Mouse (Mus musculus): Measurements from ENCODE around the gene Pex19. TPM values are rescaled to one million over a fixed set of nuclear protein-coding genes. Genes with fewer than 3 reads are reported as not detected.

Gene Pex19
- polyA plus RNA-seq, 1 experiment: 1.4 TPM

GRCm38 (mm10) chr1:172128563-172128962, 2.0 kb downstream of the Pex19 start:
- Histone ChIP-seq H3K36me3 (ENCODE audit: control insufficient read depth) (peaks cover 46% of the 10 kb centered on the region), H3K4me3 (replicated peaks) (no peak overlapping the region), H3K27me3 (ENCODE audit: control insufficient read depth) (no peaks in the 10 kb centered on the region), H3K9me3 (ENCODE audit: control insufficient read depth, low read length) (no peaks in the 10 kb centered on the region), H3K4me1 (ENCODE audit: control insufficient read depth) (peaks cover 17% of the 10 kb centered on the region)
- no peak for TF ChIP-seq TAL1 (IDR thresholded peaks at IDR 0.05; ENCODE audit: low read length)

GRCm38 (mm10) chr1:172129108-172129507, 2.6 kb downstream of the Pex19 start:
- H3K9me3 ChIP-seq (ENCODE audit: control insufficient read depth, low read length): no peaks in the 10 kb centered on the region
- no peaks in the 10 kb centered on the region for H3K27me3 ChIP-seq (ENCODE audit: control insufficient read depth)
- peaks cover 49% of the 10 kb centered on the region for H3K36me3 ChIP-seq (ENCODE audit: control insufficient read depth)
- no peak overlapping the region for H3K4me3 ChIP-seq (replicated peaks)
- TF ChIP-seq TAL1 (IDR thresholded peaks at IDR 0.05; ENCODE audit: low read length): no peak
- TF ChIP-seq GATA1 (IDR thresholded peaks at IDR 0.05; ENCODE audit: low read length): no peak
- peaks cover 17% of the 10 kb centered on the region for H3K4me1 ChIP-seq (ENCODE audit: control insufficient read depth)

- TF ChIP-seq TAL1 (IDR thresholded peaks at IDR 0.05; ENCODE audit: low read length) (no peak), GATA1 (IDR thresholded peaks at IDR 0.05; ENCODE audit: low read length) (no peak)
- no peaks in the 10 kb centered on the region for H3K27me3 ChIP-seq (ENCODE audit: control insufficient read depth)
- H3K4me1 ChIP-seq (ENCODE audit: control insufficient read depth): peaks cover 17% of the 10 kb centered on the region
- no peaks in the 10 kb centered on the region for H3K9me3 ChIP-seq (ENCODE audit: control insufficient read depth, low read length)
- peaks cover 56% of the 10 kb centered on the region for H3K36me3 ChIP-seq (ENCODE audit: control insufficient read depth)
- H3K4me3 ChIP-seq (replicated peaks): no peak overlapping the region
These were observed 3.2 kb downstream of the Pex19 start for GRCm38 (mm10) chr1:172129780-172130179.

GRCm38 (mm10) chr1:172132319-172132718, 5.8 kb downstream of the Pex19 start:
- Histone ChIP-seq H3K36me3 (ENCODE audit: control insufficient read depth) (peaks cover 70% of the 10 kb centered on the region), H3K9me3 (ENCODE audit: control insufficient read depth, low read length) (no peaks in the 10 kb centered on the region), H3K4me1 (ENCODE audit: control insufficient read depth) (peaks cover 8% of the 10 kb centered on the region), H3K27me3 (ENCODE audit: control insufficient read depth) (no peaks in the 10 kb centered on the region), H3K4me3 (replicated peaks) (no peak overlapping the region)
- TF ChIP-seq GATA1 (IDR thresholded peaks at IDR 0.05; ENCODE audit: low read length) (no peak), TAL1 (IDR thresholded peaks at IDR 0.05; ENCODE audit: low read length) (no peak)

DNA sequence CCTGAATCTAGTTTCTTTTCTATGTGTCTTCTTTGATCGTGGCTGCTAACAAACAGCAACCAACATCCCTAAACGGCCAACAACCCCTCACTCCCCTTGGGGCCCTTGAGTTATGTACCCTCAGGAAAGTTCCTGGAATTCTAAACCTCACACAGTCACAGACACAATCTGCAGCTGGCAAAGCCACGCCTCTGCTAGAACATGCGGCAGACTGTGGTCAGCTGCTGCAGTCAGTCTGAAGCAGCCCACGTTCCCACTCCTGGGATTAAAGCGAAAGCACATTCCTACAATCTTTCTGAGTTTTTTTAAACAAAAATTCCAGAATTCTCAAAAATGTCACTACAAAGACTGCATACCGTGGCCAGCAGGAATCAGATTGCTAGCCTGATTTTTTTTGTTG, 7.0 kb downstream of the Pex19 start:
- Histone ChIP-seq H3K4me3 (replicated peaks) (no peak overlapping the region), H3K36me3 (ENCODE audit: control insufficient read depth) (peaks cover 68% of the 10 kb centered on the region), H3K4me1 (ENCODE audit: control insufficient read depth) (no peaks in the 10 kb centered on the region; the same call in 1 of the 2 replicates), H3K9me3 (ENCODE audit: control insufficient read depth, low read length) (no peaks in the 10 kb centered on the region), H3K27me3 (ENCODE audit: control insufficient read depth) (no peaks in the 10 kb centered on the region)
- no peak for TF ChIP-seq TAL1 (IDR thresholded peaks at IDR 0.05; ENCODE audit: low read length)
- no peak for TF ChIP-seq GATA1 (IDR thresholded peaks at IDR 0.05; ENCODE audit: low read length)

GRCm38 (mm10) chr1:172134072-172134471, 7.5 kb downstream of the Pex19 start:
- H3K36me3 ChIP-seq (ENCODE audit: control insufficient read depth): peaks cover 62% of the 10 kb centered on the region
- TF ChIP-seq TAL1 (IDR thresholded peaks at IDR 0.05; ENCODE audit: low read length): no peak
- no peak for TF ChIP-seq GATA1 (IDR thresholded peaks at IDR 0.05; ENCODE audit: low read length)
- no peaks in the 10 kb centered on the region for H3K4me1 ChIP-seq (ENCODE audit: control insufficient read depth)
- no peaks in the 10 kb centered on the region for H3K9me3 ChIP-seq (ENCODE audit: control insufficient read depth, low read length)
- H3K4me3 ChIP-seq (replicated peaks): no peak overlapping the region
- H3K27me3 ChIP-seq (ENCODE audit: control insufficient read depth): no peaks in the 10 kb centered on the region

DNA sequence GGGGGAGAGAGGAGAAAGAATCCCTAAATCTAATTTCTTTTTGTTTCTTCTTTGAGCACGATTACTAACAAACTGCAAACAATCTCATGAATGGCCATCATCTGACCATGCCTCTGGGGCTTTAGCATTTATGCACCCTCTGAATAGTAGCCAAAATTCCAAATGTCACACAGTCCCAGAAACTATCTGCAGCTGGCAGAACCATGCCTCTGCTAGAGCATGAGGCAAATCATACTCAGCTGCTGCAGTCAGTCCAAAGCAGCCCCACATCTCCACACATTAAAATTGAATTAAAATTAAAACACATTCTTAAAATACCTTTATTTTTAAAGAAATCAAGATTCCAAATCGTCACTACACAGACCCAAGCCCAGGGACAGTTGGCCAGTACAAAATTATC, 13.6 kb downstream of the Pex19 start:
- peaks cover 3% of the 10 kb centered on the region for H3K4me1 ChIP-seq (ENCODE audit: control insufficient read depth)
- no peaks in the 10 kb centered on the region for H3K27me3 ChIP-seq (ENCODE audit: control insufficient read depth)
- no peak overlapping the region for H3K4me3 ChIP-seq (replicated peaks)
- TF ChIP-seq GATA1 (IDR thresholded peaks at IDR 0.05; ENCODE audit: low read length) (no peak), TAL1 (IDR thresholded peaks at IDR 0.05; ENCODE audit: low read length) (no peak)
- H3K36me3 ChIP-seq (ENCODE audit: control insufficient read depth): peaks cover 10% of the 10 kb centered on the region
- H3K9me3 ChIP-seq (ENCODE audit: control insufficient read depth, low read length): no peaks in the 10 kb centered on the region

GRCm38 (mm10) chr1:172140825-172141224, 14.3 kb downstream of the Pex19 start:
- Histone ChIP-seq H3K9me3 (ENCODE audit: control insufficient read depth, low read length) (no peaks in the 10 kb centered on the region), H3K4me3 (replicated peaks) (no peak overlapping the region), H3K27me3 (ENCODE audit: control insufficient read depth) (no peaks in the 10 kb centered on the region), H3K36me3 (ENCODE audit: control insufficient read depth) (peaks cover 5% of the 10 kb centered on the region), H3K4me1 (ENCODE audit: control insufficient read depth) (peaks cover 3% of the 10 kb centered on the region)
- no peak for TF ChIP-seq GATA1 (IDR thresholded peaks at IDR 0.05; ENCODE audit: low read length)
- no peak for TF ChIP-seq TAL1 (IDR thresholded peaks at IDR 0.05; ENCODE audit: low read length)

GRCm38 (mm10) chr1:172141529-172141928, 15.0 kb downstream of the Pex19 start:
- peaks cover 3% of the 10 kb centered on the region for H3K4me1 ChIP-seq (ENCODE audit: control insufficient read depth)
- H3K9me3 ChIP-seq (ENCODE audit: control insufficient read depth, low read length): no peaks in the 10 kb centered on the region
- H3K36me3 ChIP-seq (ENCODE audit: control insufficient read depth): no peaks in the 10 kb centered on the region
- H3K27me3 ChIP-seq (ENCODE audit: control insufficient read depth): no peaks in the 10 kb centered on the region
- no peak overlapping the region for H3K4me3 ChIP-seq (replicated peaks)
- TF ChIP-seq TAL1 (IDR thresholded peaks at IDR 0.05; ENCODE audit: low read length) (no peak), GATA1 (IDR thresholded peaks at IDR 0.05; ENCODE audit: low read length) (no peak)

DNA sequence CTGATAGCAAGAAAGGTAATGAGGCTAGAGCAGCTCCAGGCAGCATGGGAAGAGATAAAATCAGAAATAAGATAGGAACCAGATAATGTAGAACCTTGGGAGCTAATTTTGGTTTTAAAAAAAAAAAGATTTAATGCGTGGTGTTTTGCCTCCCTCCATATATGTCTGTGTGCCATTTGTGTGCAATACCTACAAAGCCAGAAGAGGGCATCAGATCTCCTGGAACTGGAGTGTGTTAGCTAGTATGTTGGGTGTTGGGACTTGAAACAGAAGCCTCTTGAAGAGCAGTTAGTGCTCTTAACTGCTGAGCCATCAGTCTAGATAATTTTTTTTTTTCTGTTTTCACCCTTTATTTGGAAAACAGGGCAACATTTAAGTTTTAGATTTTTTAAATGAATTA, 17.0 kb downstream of the Pex19 start:
- no peaks in the 10 kb centered on the region for H3K27me3 ChIP-seq (ENCODE audit: control insufficient read depth)
- peaks cover 12% of the 10 kb centered on the region for H3K4me1 ChIP-seq (ENCODE audit: control insufficient read depth)
- no peaks in the 10 kb centered on the region for H3K36me3 ChIP-seq (ENCODE audit: control insufficient read depth)
- H3K4me3 ChIP-seq (replicated peaks): no peak overlapping the region
- no peak for TF ChIP-seq GATA1 (IDR thresholded peaks at IDR 0.05; ENCODE audit: low read length)
- no peak for TF ChIP-seq TAL1 (IDR thresholded peaks at IDR 0.05; ENCODE audit: low read length)
- no peaks in the 10 kb centered on the region for H3K9me3 ChIP-seq (ENCODE audit: control insufficient read depth, low read length)

Data from erythroblast, embryonic 14.5 days (primary cell).